Mouse (Mus musculus) spleen, adult 2 months (tissue): ENCODE data around the gene Klhl26.

Experiments used
- CTCF ChIP-seq: fragments of 200-500 bp; IDR thresholded peaks from 2 replicates; pipeline ENCODE4 v1.5.1; 2011; ENCODE audit warnings: mild to moderate bottlenecking, inconsistent platforms; ENCODE audit not compliant: insufficient read depth, insufficient read length, insufficient replicate concordance; ENCODE audit errors: extremely low read depth
- POLR2A ChIP-seq: fragments of 200-500 bp; IDR thresholded peaks from 2 replicates; pipeline ENCODE4 v1.6.1; 2011; ENCODE audit warnings: low read depth, low read length, inconsistent platforms

- TF ChIP-seq CTCF = peak; percentile 36; the same call in 1 of the 2 replicates
- TF ChIP-seq POLR2A = peak; percentile 67
These were observed 46.0 kb upstream of the Klhl26 start for GRCm38 (mm10) chr8:70522592-70523403.
